Mouse (Mus musculus) thymus, adult 2 months (tissue): ENCODE measurements at regions not wholly inside any gene's neighbourhood (a gene's known extent, or its start where the extent isn't known, plus 50 kb on each side); places are given as distances from the start of the nearest gene placed in this dataset.

Experiments used
- DNase-seq: peaks from one replicate; pipeline ENCODE4 v3.0.0; 2021
- H3K27ac ChIP-seq: fragments of 200-500 bp; 2 replicates; pipeline ENCODE4 v1.5.1; 2012; ENCODE audit warnings: low read length, control low read depth; ENCODE audit not compliant: control insufficient read depth, insufficient read depth
- H3K27me3 ChIP-seq: fragments of 200-500 bp; 2 replicates; pipeline ENCODE4 v1.6.1; 2012; ENCODE audit warnings: mild to moderate bottlenecking, low read length, moderate library complexity, mixed read lengths; ENCODE audit not compliant: control insufficient read depth, insufficient read depth
- H3K36me3 ChIP-seq: fragments of 200-500 bp; 2 replicates; pipeline ENCODE4 v1.6.1; 2012; ENCODE audit warnings: mild to moderate bottlenecking, low read length, moderate library complexity; ENCODE audit not compliant: control insufficient read depth, insufficient read depth
- H3K4me1 ChIP-seq: fragments of 200-500 bp; replicated peaks from 2 replicates; pipeline ENCODE4 v1.6.1; 2012; ENCODE audit warnings: low read length; ENCODE audit not compliant: control insufficient read depth, insufficient read depth
- H3K4me3 ChIP-seq: fragments of 200-500 bp; 2 replicates; pipeline ENCODE4 v1.5.1; 2012; ENCODE audit warnings: mild to moderate bottlenecking, low read length, control low read depth, moderate library complexity; ENCODE audit not compliant: control insufficient read depth, insufficient read depth
- CTCF ChIP-seq: fragments of 200-500 bp; IDR thresholded peaks from 2 replicates; pipeline ENCODE4 v1.5.1; 2012; ENCODE audit warnings: mild to moderate bottlenecking, control low read depth, low read length, moderate library complexity, borderline replicate concordance; ENCODE audit not compliant: control insufficient read depth, poor library complexity, insufficient read depth; ENCODE audit errors: extremely low read depth
- POLR2A ChIP-seq: fragments of 200-500 bp; IDR thresholded peaks from 2 replicates; pipeline ENCODE4 v1.6.1; 2012; ENCODE audit warnings: mild to moderate bottlenecking, low read length, control low read depth, moderate library complexity; ENCODE audit not compliant: control insufficient read depth, poor library complexity, insufficient read depth; ENCODE audit errors: extremely low read depth
- WGBS: fragments of 180-500 bp; shearing (Covaris S2); methylation state at CpG from one replicate; pipeline ENCODE4 v1.1.7; 2018; 5-methylcytosine and 5-hydroxymethylcytosine counted together

- H3K36me3 ChIP-seq, result no peaks in the 10 kb centered on the region
Measured at GRCm38 (mm10) chr8:88012177-88012825, 52.9 kb upstream of the Zfp423 start.

GRCm38 (mm10) chr8:88010566-88010965 lies 51.2 kb upstream of the Zfp423 start:
- Histone ChIP-seq H3K27me3 (no peaks in the 10 kb centered on the region), H3K36me3 (no peaks in the 10 kb centered on the region), H3K4me3 (no peak overlapping the region), H3K27ac (no peak overlapping the region), H3K4me1 (no peaks in the 10 kb centered on the region)
- TF ChIP-seq CTCF (no peak), POLR2A (no peak)
- no peak for DNase-seq
- 45% methylated on average over 3 of the region's 3 CpGs for WGBS

More at GRCm38 (mm10) chr8:88012177-88012825, 52.9 kb upstream of the Zfp423 start:
- no peak overlapping the region for H3K4me3 ChIP-seq
- TF ChIP-seq POLR2A, result no peak
- TF ChIP-seq CTCF, result no peak
- DNase-seq, result no peak
- no peaks in the 10 kb centered on the region for H3K4me1 ChIP-seq
- H3K27me3 ChIP-seq, result no peaks in the 10 kb centered on the region
- no peak overlapping the region for H3K27ac ChIP-seq
- 95% methylated on average over 15 of the region's 15 CpGs for WGBS

GRCm38 (mm10) chr8:88009878-88010277 lies 50.5 kb upstream of the Zfp423 start:
- Histone ChIP-seq H3K4me1 (no peaks in the 10 kb centered on the region), H3K27me3 (no peaks in the 10 kb centered on the region), H3K4me3 (no peak overlapping the region), H3K27ac (no peak overlapping the region), H3K36me3 (no peaks in the 10 kb centered on the region)
- TF ChIP-seq CTCF (no peak), POLR2A (no peak)
- DNase-seq, result no peak
- WGBS, result 38% methylated on average over 3 of the region's 3 CpGs
